Mouse (Mus musculus): ENCODE measurements around the gene Card9.

Gene Card9

GRCm38 (mm10) chr2:26359983-26360382 is 735 bp downstream of the Card9 start:
- peak; percentile 11 for DNase-seq

- peak; percentile 10 to 21 for DNase-seq
These were observed 1.9 kb downstream of the Card9 start for GRCm38 (mm10) chr2:26358667-26359320.

GRCm38 (mm10) chr2:26357484-26357883 is 3.2 kb downstream of the Card9 start:
- DNase-seq: peak; percentile 14 to 33

- peak in 1 of 2 experiments; percentile 2 for DNase-seq
These were observed 4.0 kb downstream of the Card9 start for GRCm38 (mm10) chr2:26356678-26357077.

GRCm38 (mm10) chr2:26356231-26356630 is 4.5 kb downstream of the Card9 start:
- DNase-seq: no peak

- DNase-seq: peak; percentile 6 to 7
These were observed 6.3 kb downstream of the Card9 start for GRCm38 (mm10) chr2:26354401-26354800.

- DNase-seq: peak; percentile 33 to 45
These were observed 7.4 kb downstream of the Card9 start for GRCm38 (mm10) chr2:26353066-26353980.

GRCm38 (mm10) chr2:26352291-26352910 is 8.3 kb downstream of the Card9 start:
- DNase-seq: peak; percentile 53 to 59

GRCm38 (mm10) chr2:26351358-26352290 is 9.1 kb downstream of the Card9 start, which contains the start of gene Dnlz:
Gene Dnlz, minus strand, starts transcription at chr2:26352110.
- peak; percentile 96 for DNase-seq

GRCm38 (mm10) chr2:26348241-26348640 is 12.5 kb downstream of the Card9 start:
- no peak for DNase-seq

- no peak for DNase-seq
These were observed 17.9 kb downstream of the Card9 start for GRCm38 (mm10) chr2:26342609-26343490.

GRCm38 (mm10) chr2:26342044-26342443 is 18.7 kb downstream of the Card9 start:
- peak; percentile 73 to 80 for DNase-seq

- no peak for DNase-seq
These were observed 19.2 kb downstream of the Card9 start for GRCm38 (mm10) chr2:26341510-26341981.

- peak; percentile 61 to 68 for DNase-seq
These were observed 21.5 kb downstream of the Card9 start for GRCm38 (mm10) chr2:26339204-26339551.

- peak; percentile 66 to 72 for DNase-seq
These were observed 22.2 kb downstream of the Card9 start for GRCm38 (mm10) chr2:26338302-26339203.

GRCm38 (mm10) chr2:26330702-26331101 is 30.0 kb downstream of the Card9 start:
- no peak for DNase-seq

GRCm38 (mm10) chr2:26330056-26330468 is 30.7 kb downstream of the Card9 start:
- DNase-seq: no peak

GRCm38 (mm10) chr2:26329402-26329801 is 31.3 kb downstream of the Card9 start:
- DNase-seq: no peak

GRCm38 (mm10) chr2:26327852-26328251 is 32.9 kb downstream of the Card9 start:
- DNase-seq: no peak
